Mouse (Mus musculus) thymus, postnatal 25 days (tissue): Measurements from ENCODE around the gene Olfr1076.
"Not testable (repeated sequence)": the region's sequence is repeated elsewhere in the genome, so short reads cannot be mapped to it uniquely, and the experiment has no call there.

Experiments used
- DNase-seq: peaks from one replicate; pipeline ENCODE4 v3.0.0; 2022

The Olfr1076 gene

DNA sequence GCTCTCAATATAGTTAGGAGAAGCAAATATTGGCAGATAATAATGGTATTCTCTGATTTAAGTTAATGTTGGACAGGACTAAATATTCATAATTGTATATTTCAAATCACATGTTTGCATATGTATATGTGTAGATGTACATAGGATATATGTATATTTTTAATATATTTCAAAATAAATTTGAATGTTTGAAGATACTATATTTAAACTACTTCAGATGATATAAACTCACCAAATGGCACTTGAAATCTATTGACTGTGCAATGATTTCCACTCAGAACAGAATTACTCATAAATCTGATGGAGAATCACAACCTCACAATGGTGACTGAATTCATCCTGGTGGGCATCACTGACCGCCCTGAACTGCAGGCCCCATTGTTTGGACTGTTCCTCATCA is at the start of gene Olfr1076:
TSS of gene Olfr1076 (plus strand) at position 301 of the 400 bp plus-strand sequence.
- DNase-seq: no peak

DNA sequence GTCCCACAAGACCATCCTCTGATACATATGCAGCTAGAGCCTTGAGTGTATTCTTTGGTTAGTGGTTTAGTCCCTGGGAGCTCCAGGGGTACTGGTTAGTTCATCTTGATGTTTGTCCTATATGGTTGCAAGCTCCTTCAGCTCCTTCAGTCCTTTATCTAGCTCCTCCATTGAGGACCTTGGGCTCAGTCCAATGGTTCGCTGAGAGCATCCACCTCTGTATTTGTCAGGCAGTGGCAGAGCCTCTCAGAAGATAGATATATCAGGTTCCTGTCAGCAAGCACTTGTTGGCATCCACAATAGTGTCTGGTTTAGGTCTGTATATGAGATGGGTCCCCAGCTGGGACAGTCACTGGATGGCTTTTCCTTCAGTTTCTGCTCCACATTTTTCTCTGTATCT is 47.8 kb upstream of the Olfr1076 start:
- DNase-seq: no peak

DNA sequence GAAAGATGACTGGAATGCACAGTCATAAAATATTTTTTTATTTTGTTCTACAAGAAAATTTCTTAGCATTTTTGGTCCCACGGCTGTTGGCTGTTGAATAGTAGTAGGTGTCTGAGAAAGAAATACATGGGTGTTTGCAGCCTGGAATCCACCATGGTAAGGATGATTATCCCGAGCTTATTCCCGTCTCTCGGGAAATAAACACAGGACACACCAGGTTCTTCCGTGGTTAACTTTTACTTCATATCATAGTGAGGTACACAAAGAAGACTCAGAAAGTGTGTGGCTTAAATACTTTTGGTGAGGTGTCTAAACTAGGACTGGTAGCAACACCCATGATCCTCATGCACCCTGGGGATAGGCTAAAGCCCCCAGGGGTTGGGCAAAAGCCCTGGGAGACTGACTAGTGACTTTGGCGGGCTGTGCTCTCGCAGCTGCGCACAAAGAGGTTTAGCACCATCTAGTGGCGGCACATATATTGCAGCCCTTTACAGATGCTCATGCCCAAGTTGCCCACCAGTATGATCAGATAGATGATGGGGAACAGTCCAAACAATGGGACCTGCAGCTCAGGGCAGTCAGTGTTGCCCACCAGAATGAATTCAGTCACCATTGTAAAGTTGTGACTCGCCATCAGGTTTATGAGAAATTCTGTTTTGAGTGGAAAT is 43.7 kb upstream of the Olfr1076 start:
- peak; percentile 35 for DNase-seq

DNA sequence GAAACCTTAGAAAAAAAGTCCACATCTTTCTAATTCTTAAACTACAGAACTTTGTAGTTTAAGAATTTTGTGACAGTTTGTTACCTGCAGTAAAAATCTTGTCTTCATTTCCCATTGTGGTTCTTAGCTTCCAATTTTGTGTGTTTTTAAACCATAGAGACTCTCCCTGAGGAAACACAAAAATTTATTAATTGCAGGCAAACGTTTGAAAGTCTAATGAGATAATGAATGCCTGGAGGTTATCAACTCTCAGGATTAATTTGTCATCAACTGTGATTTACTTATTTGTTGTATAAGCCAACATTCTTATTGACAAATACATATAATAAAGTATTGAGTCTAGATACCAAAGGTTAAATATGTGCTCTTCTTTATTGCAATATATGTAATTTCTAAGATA is 21.0 kb upstream of the Olfr1076 start, which contains the start of gene Olfr228:
TSS of gene Olfr228 (minus strand) at position 101 of the 400 bp plus-strand sequence.
- DNase-seq: no peak

DNA sequence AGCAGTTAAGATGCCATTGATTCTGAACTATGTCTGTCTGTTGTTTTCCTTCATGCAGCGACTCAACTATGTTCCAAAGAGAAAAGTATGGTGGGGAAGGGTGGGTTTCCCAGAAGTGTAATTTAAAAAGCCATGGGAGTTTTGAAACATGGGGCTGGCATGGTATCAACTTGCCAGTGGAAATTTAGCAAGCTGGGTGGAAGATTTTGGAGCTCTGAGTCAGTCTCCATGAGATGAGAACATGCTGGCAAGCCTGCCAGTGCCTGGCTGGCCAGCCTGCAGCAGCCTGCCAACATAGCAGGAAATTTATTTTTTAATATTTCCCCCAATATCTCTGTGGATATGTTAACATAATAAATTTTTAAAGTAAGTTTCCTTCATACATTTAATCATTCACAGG is 22.7 kb downstream of the Olfr1076 start:
- DNase-seq: no peak

DNA sequence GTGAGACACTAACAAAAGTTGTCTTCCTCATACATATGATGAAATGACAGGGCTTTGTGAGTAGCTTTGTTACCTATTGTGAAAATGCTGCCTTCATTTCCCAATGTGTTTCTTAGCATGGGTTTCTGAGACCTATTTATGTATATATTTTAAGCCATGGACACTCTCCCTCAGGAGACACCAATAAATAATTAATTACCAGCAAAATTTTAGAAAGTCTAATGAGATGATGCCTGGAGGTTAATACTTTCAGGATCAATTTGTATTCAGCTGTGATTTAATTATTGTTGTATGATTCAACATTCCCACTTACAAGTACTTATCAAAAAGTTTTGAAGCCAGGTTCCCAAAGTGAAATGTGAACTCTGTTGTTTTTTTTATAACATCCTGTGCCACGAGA is 34.1 kb downstream of the Olfr1076 start, which contains the start of gene Olfr1079:
TSS of gene Olfr1079 (minus strand) at position 101 of the 400 bp plus-strand sequence.
- DNase-seq: no peak

DNA sequence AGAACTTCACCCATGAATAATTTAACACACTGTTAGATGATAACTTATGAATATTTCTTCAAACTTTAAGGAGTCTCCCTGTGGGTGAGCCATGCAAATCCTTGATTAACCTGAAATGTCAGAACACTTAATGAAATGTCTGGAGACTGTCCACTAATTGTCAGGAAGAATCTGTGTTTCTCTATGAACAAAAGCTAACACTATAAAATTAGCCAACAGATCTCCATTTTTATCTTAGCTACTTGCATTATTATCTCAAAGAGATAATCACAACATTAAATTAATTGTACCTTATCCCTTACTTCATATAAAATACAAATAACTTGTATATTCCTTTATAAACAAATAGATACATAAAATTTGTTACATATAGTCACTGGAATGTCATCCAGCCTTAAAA is 49.9 kb downstream of the Olfr1076 start, which contains the start of gene Olfr1080:
TSS of gene Olfr1080 (minus strand) at position 101 of the 400 bp plus-strand sequence.
- DNase-seq: not testable (repeated sequence)
